Mouse (Mus musculus): ENCODE data around the gene Zswim1.

Gene Zswim1

GRCm38 (mm10) chr2:164822636-164823165 lies at the start of gene Zswim1:
TSS of gene Zswim1 (plus strand) at chr2:164822686.
- DNase-seq, result peak; percentile 99 to 100

GRCm38 (mm10) chr2:164773229-164773988 lies 49.1 kb upstream of the Zswim1 start:
- no peak for DNase-seq

- DNase-seq, result no peak
Observed at GRCm38 (mm10) chr2:164773989-164774364, 48.5 kb upstream of the Zswim1 start.

- DNase-seq, result no peak
Observed at GRCm38 (mm10) chr2:164776130-164776529, 46.4 kb upstream of the Zswim1 start.

- no peak for DNase-seq
Observed at GRCm38 (mm10) chr2:164776801-164777200, 45.7 kb upstream of the Zswim1 start.

- DNase-seq, result no peak
Observed at GRCm38 (mm10) chr2:164777246-164778014, 45.1 kb upstream of the Zswim1 start.

- no peak for DNase-seq
Observed at GRCm38 (mm10) chr2:164778015-164778287, 44.5 kb upstream of the Zswim1 start.

- no peak for DNase-seq
Observed at GRCm38 (mm10) chr2:164778809-164779208, 43.7 kb upstream of the Zswim1 start.

GRCm38 (mm10) chr2:164779481-164780086 lies 42.9 kb upstream of the Zswim1 start, which contains the start of gene Tnnc2:
TSS of gene Tnnc2 (minus strand) at chr2:164779967.
- no peak for DNase-seq

- no peak for DNase-seq
Observed at GRCm38 (mm10) chr2:164781876-164782275, 40.6 kb upstream of the Zswim1 start.

GRCm38 (mm10) chr2:164783926-164784581 lies 38.4 kb upstream of the Zswim1 start:
- no peak for DNase-seq

GRCm38 (mm10) chr2:164784869-164785420 lies 37.5 kb upstream of the Zswim1 start:
- no peak for DNase-seq

- peak; percentile 93 to 98 for DNase-seq
Observed at GRCm38 (mm10) chr2:164785481-164786387, 36.8 kb upstream of the Zswim1 start, which contains the start of gene Snx21. TSS of gene Snx21 (plus strand) at chr2:164785823.

GRCm38 (mm10) chr2:164786388-164786885 lies 36.0 kb upstream of the Zswim1 start:
- no peak for DNase-seq

- no peak for DNase-seq
Observed at GRCm38 (mm10) chr2:164787032-164787431, 35.5 kb upstream of the Zswim1 start.

- DNase-seq, result no peak
Observed at GRCm38 (mm10) chr2:164787779-164788178, 34.7 kb upstream of the Zswim1 start.

- no peak for DNase-seq
Observed at GRCm38 (mm10) chr2:164788411-164788810, 34.1 kb upstream of the Zswim1 start.

- DNase-seq, result peak in 1 of 2 experiments; percentile 65
Observed at GRCm38 (mm10) chr2:164790451-164790850, 32.0 kb upstream of the Zswim1 start.

GRCm38 (mm10) chr2:164791841-164792261 lies 30.6 kb upstream of the Zswim1 start:
- DNase-seq, result peak in 1 of 2 experiments; percentile 50

GRCm38 (mm10) chr2:164792400-164793190 lies 29.9 kb upstream of the Zswim1 start:
- peak in 1 of 2 experiments; percentile 33 for DNase-seq
